Mouse (Mus musculus): ENCODE measurements at regions not wholly inside any gene's neighbourhood (a gene's known extent, or its start where the extent isn't known, plus 50 kb on each side); places are given as distances from the start of the nearest gene placed in this dataset.

DNA sequence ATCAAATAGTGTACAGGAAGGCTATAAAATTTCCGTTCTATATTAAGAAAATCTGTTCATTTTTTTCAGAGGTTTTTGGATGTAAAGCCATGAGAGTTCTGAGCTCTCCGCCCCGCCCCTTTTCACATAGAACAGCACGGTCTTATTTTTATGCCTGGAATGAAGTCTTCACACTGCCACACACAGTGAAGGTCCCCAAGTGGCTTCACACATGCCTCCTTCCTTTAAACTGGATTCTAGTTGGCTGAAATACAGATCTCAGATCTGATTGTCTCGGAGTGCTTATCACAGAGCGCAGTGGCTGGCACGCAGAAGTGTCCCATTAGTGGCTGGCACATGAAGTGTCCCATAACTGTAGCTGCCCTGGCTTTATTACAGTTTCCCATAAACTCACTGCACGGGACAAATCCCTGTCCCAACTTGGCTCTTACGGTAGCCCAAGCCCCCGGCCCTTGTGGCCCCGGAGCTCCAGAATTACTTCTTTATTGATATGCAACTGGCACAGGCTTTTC is 122.3 kb upstream of the Nebl start:
- TF ChIP-seq POLR2A (IDR thresholded peaks at IDR 0.05; ENCODE audit: low read depth, low read length) (no peak), CTCF (conservative IDR thresholded peaks at IDR 0.05; ENCODE audit: insufficient read depth, insufficient read length, low read depth, low read length) (no peak)
